Mouse (Mus musculus) CH12.LX (cell line): ENCODE data around the gene Eps15l1. TPM values are rescaled to one million over a fixed set of nuclear protein-coding genes. Genes with fewer than 3 reads are reported as not detected.

Source experiments
- DNase-seq: peaks from one replicate; pipeline ENCODE4 v3.0.0-alpha.2; 2013; ENCODE audit errors: extremely low read depth
- H3K27ac ChIP-seq: 2 replicates; pipeline ENCODE4 v1.5.1; 2012; ENCODE audit warnings: low read depth, mild to moderate bottlenecking, control low read depth, moderate library complexity; ENCODE audit not compliant: insufficient read depth
- H3K27me3 ChIP-seq: replicated peaks from 2 replicates; pipeline ENCODE3; 2012; ENCODE audit warnings: inconsistent platforms
- H3K36me3 ChIP-seq, 2 experiments: replicated peaks in 1 of 2; 2 replicates each; pipeline versions ENCODE3 to v1.6.1; 2012; ENCODE audit warnings: inconsistent platforms in 1 of 2, low read length in 1 of 2, mild to moderate bottlenecking in 1 of 2, mixed read lengths in 1 of 2, moderate library complexity in 1 of 2; ENCODE audit not compliant: control insufficient read depth in 1 of 2, insufficient read depth in 1 of 2
- H3K4me1 ChIP-seq, 2 experiments: 2 replicates each; pipeline ENCODE4 v1.6.1; 2012; ENCODE audit warnings: inconsistent platforms in 1 of 2, moderate library complexity in 1 of 2; ENCODE audit not compliant: insufficient read depth in 2 of 2, control insufficient read depth in 1 of 2
- H3K4me2 ChIP-seq: 2 replicates; pipeline ENCODE4 v1.6.1; 2012; ENCODE audit warnings: low read depth, mild to moderate bottlenecking, control low read depth; ENCODE audit not compliant: poor library complexity, insufficient read depth, severe bottlenecking
- H3K4me3 ChIP-seq, 3 experiments: fragments of 150-350 bp in 1 of 3; sonication (generic) in 1 of 3; replicated peaks in 1 of 3; 2 replicates each; pipeline versions ENCODE3 to v1.5.1; 2011 to 2012; ENCODE audit warnings: low read depth in 2 of 3, low read length in 2 of 3, mild to moderate bottlenecking in 2 of 3, moderate library complexity in 2 of 3, control low read depth in 1 of 3, improper control_type of control experiment in 1 of 3, inconsistent platforms in 1 of 3, mixed read lengths in 1 of 3; ENCODE audit not compliant: poor library complexity in 1 of 3
- H3K79me2 ChIP-seq: replicated peaks from 2 replicates; pipeline ENCODE4 v1.6.1; 2012; ENCODE audit warnings: mild to moderate bottlenecking, moderate library complexity; ENCODE audit not compliant: control insufficient read depth, poor library complexity, insufficient read depth, severe bottlenecking; ENCODE audit errors: extremely low read depth
- H3K9ac ChIP-seq: 2 replicates; pipeline ENCODE4 v1.6.1; 2012; ENCODE audit warnings: low read depth, mild to moderate bottlenecking, control low read depth, moderate library complexity; ENCODE audit not compliant: insufficient read depth
- H3K9me3 ChIP-seq: replicated peaks from 2 replicates; pipeline ENCODE3; 2012; ENCODE audit warnings: low read length, inconsistent platforms, mixed read lengths
- CTCF ChIP-seq, 2 experiments: IDR thresholded peaks in 1 of 2; conservative IDR thresholded peaks in 1 of 2; 2 replicates each; pipeline ENCODE4 v1.5.1; 2011 to 2012; ENCODE audit warnings: low read depth in 2 of 2, low read length in 2 of 2, improper control_type of control experiment in 1 of 2, inconsistent platforms in 1 of 2, mild to moderate bottlenecking in 1 of 2, moderate library complexity in 1 of 2
- E2F4 ChIP-seq: IDR thresholded peaks from 2 replicates; pipeline ENCODE4 v1.6.1; 2011; ENCODE audit warnings: low read depth, low read length, improper control_type of control experiment; ENCODE audit not compliant: insufficient replicate concordance
- GABPA ChIP-seq: IDR thresholded peaks from 2 replicates; pipeline ENCODE4 v1.6.1; 2012; ENCODE audit warnings: low read depth, low read length, improper control_type of control experiment, inconsistent platforms; ENCODE audit not compliant: insufficient replicate concordance
- JUND ChIP-seq: conservative IDR thresholded peaks from 2 replicates; pipeline ENCODE4 v1.6.1; 2011; ENCODE audit warnings: low read depth, low read length, improper control_type of control experiment
- KAT2A ChIP-seq: IDR thresholded peaks from 2 replicates; pipeline ENCODE4 v1.6.1; 2012; ENCODE audit warnings: low read length, improper control_type of control experiment, inconsistent platforms; ENCODE audit not compliant: insufficient replicate concordance
- MAX ChIP-seq: IDR thresholded peaks from 2 replicates; pipeline ENCODE4 v1.6.1; 2011; ENCODE audit warnings: low read length, improper control_type of control experiment
- MYC ChIP-seq: IDR thresholded peaks from 2 replicates; pipeline ENCODE4 v1.6.1; 2011; ENCODE audit warnings: low read depth, mild to moderate bottlenecking, improper control_type of control experiment, low read length
- PAX5 ChIP-seq: IDR thresholded peaks from 2 replicates; pipeline ENCODE4 v1.6.1; 2012; ENCODE audit warnings: low read length, inconsistent platforms, mixed read lengths
- POLR2AphosphoS2 ChIP-seq: IDR thresholded peaks from 2 replicates; pipeline ENCODE4 v1.6.1; 2011; ENCODE audit warnings: low read depth, low read length, improper control_type of control experiment
- dilution Hi-C: fragments of 300-500 bp; cut with MboI; formaldehyde crosslinking; loops from 2 replicates; pipeline ENCODE4 v1.14.3; 2020; ENCODE audit warnings: low sequenced_read_pairs; ENCODE audit not compliant: extremely low pct_unique_long_range_greater_than_20kb, extremely low pct_ligation_motif_present
- in situ Hi-C: fragments of 300-500 bp; cut with MboI; formaldehyde crosslinking; loops from 3 replicates; pipeline ENCODE4 v1.14.3; 2019; ENCODE audit warnings: low sequenced_read_pairs, low pct_ligation_motif_present, low pct_unique_long_range_greater_than_20kb, mixed read lengths
- polyA plus RNA-seq: library from polyadenylated mRNA; unstranded; fragments of >175 nt; gene quantifications from 2 replicates; pipeline ENCODE4 v1.2.1, GENCODE M21; 2012; ENCODE audit warnings: low read depth; ENCODE audit not compliant: insufficient read length
- total RNA-seq, 2 experiments: library from RNA; depleted of rRNA; stranded (reverse); fragments of 300-350 nt in 1 of 2; fragments of >200 nt in 1 of 2; gene quantifications; 2 replicates each; pipeline ENCODE4 v1.2.3; 2012 to 2014

The Eps15l1 gene
- total and polyA plus RNA-seq, 3 experiments: 21.7 to 49.4 (median 25.6) TPM

- dilution Hi-C loops (no loop called here), in situ Hi-C loops (no loop called here)
- H3K36me3 ChIP-seq: no peaks in the 10 kb centered on the region
- H3K9ac ChIP-seq: no peak overlapping the region
- H3K4me2 ChIP-seq: no peak overlapping the region
- peaks cover 1 to 28% of the 10 kb centered on the region in 2 experiments; a peak in 3 of 4 replicates for H3K4me1 ChIP-seq
- DNase-seq: no peak
- no peaks in the 10 kb centered on the region for H3K79me2 ChIP-seq
- no peaks in the 10 kb centered on the region for H3K27me3 ChIP-seq
- TF ChIP-seq POLR2AphosphoS2 (no peak), MAX (0 out of 2 replicates have a peak, but pooled peaks have one; percentile 31)
- no peaks in the 10 kb centered on the region for H3K9me3 ChIP-seq
- H3K4me3 ChIP-seq: no peak overlapping the region
- no peak overlapping the region for H3K27ac ChIP-seq
Observed at GRCm38 (mm10) chr8:72295679-72296078, 125.6 kb downstream of the Eps15l1 start.

- Histone ChIP-seq H3K4me3 (no peak overlapping the region), H3K9me3 (no peaks in the 10 kb centered on the region)
- dilution Hi-C loops: no loop called here
Observed at GRCm38 (mm10) chr8:72295125-72295524, 126.1 kb downstream of the Eps15l1 start.

DNA sequence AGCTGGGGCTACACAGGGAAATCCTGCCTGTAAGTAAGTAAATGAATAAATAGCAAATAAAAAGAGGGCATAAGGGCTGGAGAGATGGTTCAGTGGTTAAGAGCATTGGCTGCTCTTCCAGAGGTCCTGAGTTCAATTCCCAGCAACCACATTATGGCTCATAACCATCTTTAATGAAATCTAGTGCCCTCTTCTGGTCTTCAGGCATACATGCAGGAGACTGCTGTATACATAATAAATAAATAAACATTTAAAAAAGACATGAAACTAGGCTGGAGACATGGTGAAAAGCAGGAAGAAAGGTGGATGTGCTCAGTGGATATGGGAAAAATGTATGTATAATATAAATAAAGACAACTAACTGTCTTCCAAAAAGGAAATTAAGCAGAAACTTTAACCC lies 128.0 kb downstream of the Eps15l1 start:
- DNase-seq: no peak
- peaks cover 2 to 35% of the 10 kb centered on the region in 2 experiments; a peak in 3 of 4 replicates for H3K4me1 ChIP-seq
- no peaks in the 10 kb centered on the region for H3K79me2 ChIP-seq
- 0 out of 4 replicates have a peak, but pooled peaks of 1 of the 2 experiments have one; percentile 4 for TF ChIP-seq CTCF (conservative IDR thresholded peaks at IDR 0.05 in 1 of 2, IDR thresholded peaks at IDR 0.05 in 1 of 2; ENCODE audit: low read depth in 2 of 2, low read length in 2 of 2)
- no peak for TF ChIP-seq PAX5
- dilution Hi-C loops: no loop called here
- no peak overlapping the region for H3K4me3 ChIP-seq
- no peak overlapping the region for H3K4me2 ChIP-seq
- no peak overlapping the region for H3K9ac ChIP-seq
- peaks cover 4% of the 10 kb centered on the region for H3K9me3 ChIP-seq
- H3K27ac ChIP-seq: no peak overlapping the region
- in situ Hi-C loops: no loop called here
- H3K27me3 ChIP-seq: no peaks in the 10 kb centered on the region
- no peaks in the 10 kb centered on the region for H3K36me3 ChIP-seq

More at GRCm38 (mm10) chr8:72295125-72295524, 126.1 kb downstream of the Eps15l1 start:
- no peak for DNase-seq
- Histone ChIP-seq H3K79me2 (no peaks in the 10 kb centered on the region), H3K4me1 (peaks cover 2 to 30% of the 10 kb centered on the region in 2 experiments; a peak in 3 of 4 replicates), H3K27ac (no peak overlapping the region), H3K9ac (no peak overlapping the region), H3K27me3 (no peaks in the 10 kb centered on the region), H3K4me2 (no peak overlapping the region), H3K36me3 (no peaks in the 10 kb centered on the region)
- TF ChIP-seq GABPA (no peak), PAX5 (no peak), E2F4 (no peak), KAT2A (no peak), JUND (no peak), MYC (no peak)
- in situ Hi-C loops: no loop called here
